Mouse (Mus musculus): ENCODE measurements at regions not wholly inside any gene's neighbourhood (a gene's known extent, or its start where the extent isn't known, plus 50 kb on each side); places are given as distances from the start of the nearest gene placed in this dataset.
A peak's percentile ranks its signal among the peaks of the same experiment; 100 is the strongest.

DNA sequence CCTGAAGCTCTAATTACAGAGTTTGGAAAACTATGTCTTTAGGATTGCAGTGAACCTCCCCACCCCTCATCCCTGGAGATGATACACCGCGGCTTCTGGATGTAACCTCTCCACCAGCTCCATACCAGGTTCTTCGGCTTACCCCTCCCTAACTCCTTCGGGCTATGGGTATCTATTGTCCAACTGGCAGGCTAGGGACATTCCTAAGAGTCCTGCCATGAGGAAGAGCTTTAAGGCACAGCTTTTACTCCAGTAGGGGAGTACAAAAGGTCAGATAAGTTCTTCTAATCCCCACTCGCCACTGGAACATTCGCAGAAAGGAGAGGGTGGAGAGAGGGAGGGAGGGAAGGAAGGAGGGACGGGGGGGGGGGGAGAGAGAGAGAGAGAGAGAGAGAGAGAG lies 188.5 kb upstream of the Bcl6 start:
- DNase-seq = no peak

DNA sequence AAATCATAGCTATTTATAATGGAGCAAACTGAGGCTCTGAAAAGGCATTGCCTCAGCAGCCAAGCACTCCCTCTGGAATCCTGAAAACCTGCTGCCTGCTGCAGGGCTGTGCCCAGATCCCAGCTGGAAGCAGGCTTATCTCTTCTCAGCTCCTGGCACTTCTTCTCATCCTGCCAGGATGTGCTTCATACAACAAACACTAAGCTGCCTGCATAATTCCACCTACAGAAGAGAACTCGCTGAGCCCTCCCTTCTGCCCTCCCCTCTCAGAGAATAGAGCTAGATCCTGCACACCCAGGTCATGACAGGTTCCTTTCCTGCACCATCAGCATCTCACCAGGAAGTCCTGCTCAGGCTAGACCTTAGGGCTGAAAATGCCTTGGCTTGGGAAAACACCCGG lies 187.4 kb upstream of the Bcl6 start:
- DNase-seq = peak; percentile 91

DNA sequence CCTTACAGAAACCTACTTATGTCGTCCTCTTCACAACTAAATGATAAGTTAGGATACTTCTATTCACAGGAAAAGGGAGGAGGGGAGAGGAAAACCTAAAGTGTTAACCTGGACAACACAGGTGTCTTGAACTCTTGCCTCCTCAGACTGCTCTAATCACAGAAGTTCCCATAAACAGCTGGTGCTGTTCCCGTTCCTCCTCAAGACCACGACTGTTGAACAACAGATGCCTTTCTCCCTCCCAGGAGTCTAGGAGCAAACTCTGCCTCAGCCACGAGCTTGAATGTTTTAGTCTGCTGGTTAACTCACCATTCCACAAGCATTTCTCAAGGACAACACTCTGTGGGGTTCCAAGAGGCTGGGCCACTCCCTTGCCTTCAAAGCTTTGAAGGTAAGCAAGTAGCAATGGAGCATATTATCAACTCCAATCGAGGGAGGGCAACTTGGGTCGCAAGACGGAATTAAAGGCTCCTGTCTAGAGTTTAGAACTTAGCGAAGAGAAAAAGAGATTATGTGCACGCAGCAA lies 186.6 kb upstream of the Bcl6 start:
- DNase-seq = peak; percentile 49

DNA sequence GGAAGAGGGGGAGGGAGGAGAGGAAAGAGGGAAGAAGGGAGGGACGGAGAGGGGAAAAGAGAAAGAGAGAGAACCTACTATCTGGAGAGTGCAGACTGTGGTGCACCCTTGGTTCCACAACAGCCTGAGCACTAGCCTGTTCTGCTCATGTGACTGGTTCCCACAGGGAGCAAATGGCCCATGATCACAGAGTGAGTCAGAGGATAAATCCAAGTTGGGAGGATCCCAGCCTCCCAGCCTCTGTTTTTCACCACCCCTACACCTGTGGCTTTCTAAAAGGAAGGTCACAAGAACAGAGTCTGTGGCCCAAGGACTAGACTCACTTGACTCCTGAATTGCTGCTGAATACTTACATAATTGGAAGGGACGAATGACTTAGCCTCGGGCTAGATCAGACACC lies 185.9 kb upstream of the Bcl6 start:
- peak; percentile 43 for DNase-seq

DNA sequence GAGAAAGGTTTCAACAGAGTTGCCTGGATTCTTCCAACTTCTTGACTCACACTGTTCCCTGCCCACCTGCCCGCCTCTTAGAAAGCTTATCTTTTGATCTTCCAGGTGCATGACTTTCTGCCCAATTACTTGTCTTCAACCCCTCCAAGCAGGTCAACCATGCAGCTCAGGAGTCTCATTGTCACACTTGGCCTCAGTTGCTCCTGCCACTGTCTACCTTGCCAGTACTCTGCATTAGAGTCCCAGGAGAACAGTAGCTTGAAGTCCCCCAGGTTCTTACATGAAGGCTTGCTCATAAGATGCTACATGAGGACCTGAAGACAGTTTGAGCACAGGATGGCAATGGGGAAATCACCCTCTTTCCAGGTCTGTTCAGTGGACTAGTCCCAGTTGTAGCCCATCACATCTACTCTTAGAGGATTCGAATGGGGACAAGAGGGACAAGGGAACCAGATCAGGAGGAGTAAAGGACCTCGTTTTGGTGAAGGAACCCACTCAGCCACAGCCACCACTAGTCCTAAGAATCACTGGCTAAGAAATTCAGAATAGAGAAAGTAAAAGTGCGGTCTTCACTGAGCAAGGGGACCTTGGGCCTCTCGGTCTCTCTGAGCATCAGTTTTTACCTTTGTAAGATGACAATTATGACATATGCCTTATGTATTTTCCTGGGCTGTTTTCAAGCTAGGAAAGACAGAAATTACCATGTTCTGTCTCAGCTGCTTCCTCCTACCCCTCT lies 185.3 kb upstream of the Bcl6 start:
- DNase-seq = no peak

DNA sequence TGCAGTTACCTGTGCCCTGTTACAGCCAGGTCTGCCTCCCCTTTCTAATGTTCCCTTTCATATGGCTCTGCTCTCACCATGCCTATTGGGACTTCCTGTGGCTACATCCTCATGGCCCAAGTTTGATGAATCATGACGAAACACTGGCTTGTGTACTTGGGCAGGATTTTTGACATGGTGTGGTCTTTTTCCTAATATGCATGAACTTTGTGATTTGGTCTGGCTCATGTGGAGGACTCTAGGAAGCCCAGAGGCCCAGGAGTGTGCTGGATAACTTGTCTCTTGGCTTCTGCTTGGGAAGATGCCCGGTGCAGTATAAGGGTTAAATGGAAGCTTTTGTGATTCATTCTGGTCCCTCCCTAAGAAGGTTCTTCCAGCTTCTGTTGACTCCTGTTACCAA lies 184.0 kb upstream of the Bcl6 start:
- DNase-seq = no peak

DNA sequence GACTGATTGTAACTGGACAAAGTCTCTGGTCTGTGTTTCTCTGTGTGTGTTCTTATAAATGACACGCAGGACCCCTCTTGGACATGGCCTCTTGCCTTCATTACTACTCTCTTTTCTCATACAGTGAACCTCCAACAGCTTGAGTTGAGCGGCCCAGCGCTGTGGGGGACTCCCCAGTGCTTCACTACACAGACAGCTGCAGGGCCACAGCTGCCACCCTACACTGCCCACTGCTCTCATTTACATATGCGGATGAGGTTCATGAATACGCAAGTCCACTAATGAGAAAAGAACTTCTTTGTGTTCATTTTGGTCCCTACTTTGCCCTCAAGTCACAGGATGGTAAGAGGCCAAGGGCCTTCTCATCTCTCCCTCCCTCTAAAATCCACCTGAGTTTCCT lies 183.4 kb upstream of the Bcl6 start:
- no peak for DNase-seq

DNA sequence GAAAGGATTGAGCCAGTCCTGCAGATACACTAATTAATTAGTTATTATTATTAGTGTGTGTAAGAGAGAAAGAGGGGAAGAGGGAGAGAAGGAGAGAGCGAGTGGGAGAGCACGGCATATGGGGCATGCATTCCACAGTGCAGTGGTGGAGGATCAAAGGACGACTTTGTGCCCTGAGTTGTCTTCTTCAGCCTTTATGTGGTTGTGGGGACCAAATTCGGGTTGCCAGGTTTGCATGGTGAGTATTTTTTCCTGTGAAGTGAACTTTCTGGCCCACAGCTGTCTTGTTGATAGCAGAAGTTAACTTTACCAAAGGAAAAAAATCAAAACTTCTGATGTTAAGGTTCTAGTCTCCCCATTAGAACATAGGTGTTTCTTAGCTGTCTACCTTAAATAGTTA lies 182.5 kb upstream of the Bcl6 start:
- DNase-seq = no peak

DNA sequence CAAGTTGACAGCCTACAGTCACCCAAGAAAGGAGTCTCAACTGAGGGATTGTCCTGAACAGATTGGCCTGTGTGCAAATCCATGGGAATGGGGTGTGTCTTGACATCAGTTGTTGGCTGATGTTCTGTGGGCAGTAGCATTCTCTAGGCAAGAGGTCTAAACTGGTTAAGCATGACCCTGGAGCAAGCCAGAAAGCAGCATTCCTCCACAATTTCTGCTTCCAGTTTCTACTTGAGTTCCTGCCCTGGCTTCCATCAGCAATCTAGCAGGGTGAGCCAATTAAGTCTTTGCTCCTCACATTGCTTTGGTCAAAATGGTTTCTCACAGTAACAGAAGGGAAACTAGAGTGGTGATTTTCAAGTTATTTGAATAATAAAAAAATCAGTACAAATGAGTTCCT lies 177.8 kb upstream of the Bcl6 start:
- no peak for DNase-seq

DNA sequence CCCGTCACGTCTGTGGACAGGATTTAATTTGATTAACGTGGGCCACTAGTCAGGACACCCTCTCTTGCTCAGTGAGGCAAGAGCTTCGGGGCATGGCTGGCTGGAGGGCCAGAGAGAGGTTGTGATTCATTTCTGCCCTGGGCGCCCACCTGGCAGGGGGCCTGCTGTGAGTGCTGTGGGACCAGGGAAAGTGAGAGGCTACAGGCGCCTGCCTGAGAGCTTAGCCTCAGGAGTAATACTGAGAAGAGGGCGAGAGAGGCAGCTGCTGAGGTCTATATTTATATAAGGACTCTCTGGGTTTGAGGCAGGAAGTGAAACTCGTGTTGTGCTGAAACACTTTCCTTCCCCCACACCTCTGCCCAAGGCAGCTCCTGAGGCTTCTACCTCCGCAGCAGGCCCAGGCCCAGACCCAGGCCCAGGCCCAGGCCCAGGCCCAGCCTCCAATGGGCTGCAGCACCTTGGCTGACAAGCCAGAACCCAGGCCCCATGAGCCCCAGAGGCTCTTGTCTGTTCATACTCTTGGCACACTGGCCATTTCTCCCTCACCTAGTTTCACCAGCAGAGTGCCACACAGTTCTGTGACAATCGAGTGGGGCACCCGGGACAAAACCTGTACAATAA lies 176.9 kb upstream of the Bcl6 start:
- no peak for DNase-seq

DNA sequence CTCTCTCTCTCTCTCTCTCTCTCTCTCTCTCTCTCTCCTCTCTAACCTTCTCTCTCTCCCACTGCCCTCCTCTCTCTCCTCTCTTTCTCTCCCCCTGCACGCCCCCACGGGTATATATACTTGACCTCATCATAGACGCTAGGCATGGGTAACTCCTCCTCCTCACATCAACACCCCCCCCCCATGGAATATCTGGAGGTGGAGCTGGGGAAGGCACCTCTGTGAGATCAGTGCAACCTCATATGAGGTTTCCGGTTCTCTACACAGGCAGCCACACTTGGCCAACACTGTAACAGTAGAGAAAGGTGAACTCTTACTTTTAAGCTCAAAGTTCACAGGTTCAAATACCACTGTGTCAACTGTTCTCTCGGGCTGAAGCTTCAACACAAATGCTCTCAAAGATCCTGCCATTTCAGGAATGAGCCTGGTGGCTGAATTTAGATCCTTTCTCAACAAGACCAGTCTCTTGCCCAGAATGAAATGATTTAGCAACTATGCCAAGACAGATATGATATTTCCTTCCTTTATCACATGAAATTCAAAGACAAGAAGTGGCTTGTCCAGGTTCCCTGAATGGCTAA lies 172.1 kb upstream of the Bcl6 start:
- DNase-seq = no peak

DNA sequence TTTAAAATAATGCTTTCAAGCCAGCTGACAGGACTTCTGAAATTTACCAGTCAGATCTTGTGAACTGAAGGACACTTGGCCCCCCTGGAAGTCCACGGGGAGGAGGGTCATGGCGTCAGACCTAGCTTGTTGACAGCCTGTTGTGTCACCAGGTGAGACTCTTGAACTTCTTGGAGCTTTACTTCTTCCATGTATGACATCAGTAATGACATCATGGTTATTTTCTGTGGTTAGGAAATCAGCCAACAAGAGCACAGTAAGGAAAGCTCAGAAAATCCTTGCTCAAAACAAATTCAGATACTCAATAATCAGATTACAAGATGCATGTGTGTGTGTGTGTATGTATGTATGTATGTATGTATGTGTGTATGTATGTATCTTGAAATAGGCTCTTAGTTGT lies 170.7 kb upstream of the Bcl6 start:
- no peak for DNase-seq

DNA sequence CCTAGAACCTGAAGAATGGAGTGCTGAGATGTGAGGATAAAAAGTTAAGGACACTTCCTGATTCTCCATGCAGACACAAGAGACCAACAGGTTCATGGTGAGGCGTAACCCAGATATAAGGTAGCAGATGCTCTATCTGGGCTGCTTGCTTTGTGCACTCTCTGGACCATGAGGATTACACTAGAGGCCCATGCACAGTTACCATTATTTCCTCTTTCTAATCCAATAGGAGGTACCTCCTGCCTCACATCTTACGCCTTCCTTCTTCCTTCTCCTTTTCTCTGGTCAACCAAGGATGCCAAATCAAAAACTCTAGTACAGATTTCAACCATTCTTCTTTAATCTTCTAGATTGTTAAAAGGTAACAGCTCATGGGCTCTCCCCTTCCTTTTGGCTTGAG lies 169.1 kb upstream of the Bcl6 start:
- no peak for DNase-seq

DNA sequence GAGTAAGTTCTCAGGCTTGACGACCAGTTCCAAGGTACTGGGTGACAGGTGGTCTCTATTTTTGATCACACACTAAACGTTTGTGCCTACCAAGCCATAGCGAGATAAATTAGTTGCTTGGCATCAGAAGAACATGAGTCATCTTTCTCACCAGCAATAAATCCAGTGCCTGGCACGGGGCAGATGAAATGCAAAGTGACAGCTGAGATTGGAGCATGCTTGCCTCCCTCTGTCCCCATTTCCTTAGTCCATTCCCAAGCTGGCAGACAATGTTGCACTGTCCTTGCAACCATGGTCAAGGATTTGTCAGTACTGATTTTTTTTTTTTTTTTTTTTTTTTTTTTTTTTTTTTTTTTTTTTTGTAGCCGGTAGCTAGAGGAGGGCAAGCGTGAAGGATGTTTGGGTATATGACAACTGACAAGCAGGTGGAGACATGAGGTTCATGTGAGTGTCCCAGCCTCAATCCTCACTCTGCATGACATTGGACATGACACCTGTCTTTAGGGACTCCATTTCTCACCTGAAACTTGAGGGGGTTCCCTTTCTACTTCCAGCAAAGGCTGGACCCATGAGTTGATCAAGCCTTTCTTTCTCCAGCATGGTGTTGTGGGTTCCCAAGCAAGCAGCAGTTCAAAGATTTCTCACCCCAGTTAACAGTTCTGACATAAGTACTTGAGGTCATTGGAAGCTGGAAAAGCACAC lies 168.2 kb upstream of the Bcl6 start:
- DNase-seq = peak; percentile 98

DNA sequence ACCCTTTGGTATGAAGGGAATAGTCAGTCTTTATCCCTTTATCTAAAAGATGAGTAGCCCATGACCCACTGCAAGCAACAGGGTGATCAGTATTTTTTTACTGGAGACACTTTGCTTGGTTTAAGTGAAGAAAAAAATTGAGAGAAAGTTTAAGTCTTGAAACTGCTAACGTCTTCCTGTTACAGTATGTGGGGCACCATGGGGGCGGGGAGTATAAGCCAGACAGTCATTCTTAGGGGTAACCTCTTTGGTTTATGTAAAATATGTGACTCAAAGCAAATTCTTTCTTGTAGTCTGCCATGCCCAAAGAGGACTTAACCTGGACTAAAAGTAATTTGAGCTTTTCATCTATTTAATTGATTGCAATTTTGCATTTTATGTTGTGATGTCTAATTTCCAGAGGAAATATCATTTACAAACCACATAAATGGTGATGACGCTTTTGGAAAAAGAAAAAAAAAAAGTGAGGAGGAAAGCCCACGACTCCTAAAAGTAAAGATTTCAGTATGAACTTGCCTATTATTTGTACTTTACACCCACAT lies 166.2 kb upstream of the Bcl6 start:
- DNase-seq = no peak

DNA sequence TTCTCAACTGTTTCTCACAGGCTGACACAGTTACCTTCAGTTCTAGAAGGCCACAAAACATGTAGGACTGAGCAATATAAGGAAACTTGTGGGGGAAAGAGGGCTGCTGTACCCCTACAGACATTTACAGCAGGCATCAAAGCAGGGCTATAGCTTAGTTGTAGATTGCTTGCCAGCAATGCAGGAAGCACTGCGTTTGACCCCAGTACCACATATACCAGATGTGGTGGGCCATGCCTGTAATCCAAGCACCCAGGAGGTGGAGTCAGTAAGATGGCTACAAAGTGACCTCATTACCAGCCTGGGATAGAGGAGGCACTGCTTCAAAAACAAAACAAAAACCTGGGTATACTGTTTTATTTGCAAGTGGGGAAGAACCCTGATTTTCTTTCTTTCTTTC lies 165.3 kb upstream of the Bcl6 start:
- no peak for DNase-seq

DNA sequence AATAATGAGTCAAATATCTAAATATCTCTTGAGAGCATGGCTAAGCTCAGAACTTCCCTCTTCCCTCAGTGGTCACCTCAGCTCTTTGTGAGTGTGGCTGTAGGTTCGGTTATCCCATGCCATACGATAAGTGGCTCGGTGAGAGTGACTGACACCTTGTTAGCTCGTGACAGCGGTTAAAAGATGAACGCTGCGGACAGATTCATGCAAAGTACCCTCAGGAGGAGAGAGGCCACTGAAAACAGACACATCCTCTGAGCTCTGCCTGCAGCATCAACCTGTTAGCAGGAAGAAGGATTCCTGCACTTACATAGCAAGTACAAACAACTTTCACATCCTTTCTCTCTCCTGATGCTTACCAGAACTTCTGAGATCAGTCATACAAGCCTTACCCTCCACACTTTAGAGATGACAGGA lies 163.2 kb upstream of the Bcl6 start:
- DNase-seq = no peak

DNA sequence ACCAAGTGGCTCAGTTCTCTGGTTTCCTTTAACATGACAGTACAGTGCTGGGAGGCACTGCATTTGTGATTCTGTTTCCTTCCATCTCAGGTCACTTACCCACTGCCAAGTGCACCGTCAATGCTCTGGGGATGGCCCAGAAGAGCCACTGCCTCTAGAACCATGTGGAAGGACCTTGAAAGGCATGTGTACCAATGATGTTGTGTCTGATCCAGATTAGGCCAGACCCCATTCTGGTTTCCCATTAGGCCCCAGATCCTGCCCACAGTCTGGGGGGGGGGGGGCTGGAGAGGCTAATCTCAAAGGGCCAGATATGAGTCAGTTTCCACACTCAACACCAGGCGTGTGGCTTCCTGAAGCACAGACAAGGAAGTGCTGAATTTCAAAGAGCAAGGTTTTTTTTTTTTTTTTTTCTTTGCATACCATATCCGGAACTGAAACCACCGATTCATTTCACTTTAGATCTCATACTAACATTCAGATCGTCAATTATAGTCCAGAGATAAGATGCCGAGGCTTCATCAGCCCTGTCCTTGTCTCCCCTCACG lies 162.6 kb upstream of the Bcl6 start:
- no peak for DNase-seq

DNA sequence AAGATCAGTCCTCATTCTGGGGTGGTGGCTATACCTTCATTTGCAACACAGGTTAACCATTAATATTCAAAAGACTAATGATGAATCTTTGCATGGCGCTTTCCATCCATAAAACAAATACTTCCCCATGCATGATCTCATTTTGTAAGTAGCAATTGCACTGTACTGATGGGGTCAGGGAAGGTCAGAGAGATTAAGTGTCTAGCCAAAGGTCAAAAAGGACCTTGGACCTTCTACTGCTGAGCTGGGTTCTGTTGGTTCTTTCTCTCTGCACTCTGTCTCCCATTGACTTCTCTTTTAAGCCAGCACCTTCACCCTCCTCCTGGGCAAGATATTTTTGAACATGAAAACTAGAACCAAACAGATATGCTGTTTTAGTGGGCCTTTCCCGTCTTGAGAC lies 161.9 kb upstream of the Bcl6 start:
- no peak for DNase-seq

DNA sequence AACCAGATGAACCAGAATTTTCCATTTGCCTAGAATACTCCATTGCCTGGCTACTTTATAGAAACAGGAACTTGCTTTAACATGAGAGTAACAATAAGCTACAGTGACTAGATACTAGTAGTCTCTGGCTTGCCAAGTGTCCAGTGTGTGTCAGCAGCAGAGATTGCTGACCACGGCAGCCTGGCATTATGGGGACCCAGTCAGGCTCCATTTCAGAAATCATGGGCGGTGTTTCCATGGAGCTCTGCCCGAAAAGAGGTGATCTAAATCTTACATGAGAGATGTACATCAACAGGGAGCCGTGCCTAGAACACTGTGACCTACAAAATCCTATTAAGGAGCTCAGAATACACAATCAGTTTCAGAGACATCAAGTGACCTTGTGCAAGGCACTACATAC lies 160.8 kb upstream of the Bcl6 start:
- DNase-seq = peak; percentile 89

DNA sequence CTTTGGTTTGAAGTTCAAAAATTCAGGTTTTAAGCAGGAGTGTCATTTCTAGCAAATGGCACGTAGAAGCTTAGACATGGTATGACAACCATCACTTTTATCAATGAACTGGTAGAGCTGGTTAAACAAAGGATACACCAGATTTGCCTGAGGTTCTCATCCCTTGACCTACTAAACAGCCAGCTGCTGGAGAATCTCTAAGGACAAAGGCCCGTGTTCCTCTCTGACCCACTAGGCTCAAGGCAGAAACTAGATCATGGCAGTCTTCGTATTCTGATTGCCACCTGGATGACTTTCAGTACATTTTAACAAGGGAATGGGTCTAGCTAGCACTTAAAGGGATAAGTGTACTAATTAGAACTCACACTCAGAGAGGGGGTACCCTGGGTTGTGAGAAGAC lies 155.2 kb upstream of the Bcl6 start:
- no peak for DNase-seq

DNA sequence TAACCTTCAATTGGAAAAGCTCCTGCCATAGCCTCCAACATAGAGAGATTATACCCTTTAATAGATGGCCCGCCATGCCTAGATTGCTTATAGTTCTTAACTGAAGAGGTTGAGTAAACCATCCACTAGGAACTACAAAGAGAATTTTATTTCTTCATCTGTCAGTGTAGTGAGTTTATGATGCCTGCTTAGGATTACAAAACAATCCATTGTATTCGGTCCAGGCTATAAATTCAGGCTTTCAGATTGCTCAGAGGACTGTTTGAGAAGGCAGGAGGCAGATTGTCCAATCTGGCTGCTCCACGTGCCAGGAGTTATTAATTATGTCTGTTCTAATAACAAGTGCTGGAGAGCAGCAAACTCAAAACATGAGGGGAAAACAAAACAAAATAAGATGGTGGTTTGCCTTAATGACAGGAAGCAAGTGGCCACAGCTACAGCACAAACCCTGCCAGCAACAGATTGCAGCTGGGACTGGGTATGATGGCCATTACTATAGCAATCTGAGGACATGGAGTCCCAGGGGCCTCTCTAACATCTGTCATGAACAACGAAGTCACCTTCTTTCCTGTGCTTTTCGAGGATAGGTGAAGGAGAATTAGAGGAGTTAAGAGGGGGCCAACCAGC lies 154.4 kb upstream of the Bcl6 start:
- no peak for DNase-seq

DNA sequence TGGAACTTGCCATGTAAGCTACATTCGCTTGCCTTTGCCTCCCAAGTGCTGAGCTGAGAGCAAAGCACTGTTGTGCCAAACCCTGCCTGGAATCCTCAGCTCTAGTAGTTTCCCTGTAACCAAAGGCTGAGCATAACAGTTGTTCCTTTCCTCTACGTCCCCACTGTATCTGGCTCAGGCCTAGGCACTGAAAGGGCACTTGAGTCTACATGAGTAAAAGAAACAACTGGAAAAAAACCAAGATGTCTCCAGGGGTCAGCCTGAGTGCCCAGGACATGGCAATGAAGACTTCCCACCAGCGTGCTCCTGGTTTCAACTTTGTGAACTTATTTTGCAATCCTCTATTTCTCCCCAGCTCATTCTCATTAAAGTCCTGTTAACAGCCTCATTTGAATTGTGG lies 150.5 kb upstream of the Bcl6 start:
- no peak for DNase-seq

Measured in cerebellum, adult 9-10 months (tissue).